Mouse (Mus musculus): ENCODE data around the gene Aldh8a1.

DNA sequence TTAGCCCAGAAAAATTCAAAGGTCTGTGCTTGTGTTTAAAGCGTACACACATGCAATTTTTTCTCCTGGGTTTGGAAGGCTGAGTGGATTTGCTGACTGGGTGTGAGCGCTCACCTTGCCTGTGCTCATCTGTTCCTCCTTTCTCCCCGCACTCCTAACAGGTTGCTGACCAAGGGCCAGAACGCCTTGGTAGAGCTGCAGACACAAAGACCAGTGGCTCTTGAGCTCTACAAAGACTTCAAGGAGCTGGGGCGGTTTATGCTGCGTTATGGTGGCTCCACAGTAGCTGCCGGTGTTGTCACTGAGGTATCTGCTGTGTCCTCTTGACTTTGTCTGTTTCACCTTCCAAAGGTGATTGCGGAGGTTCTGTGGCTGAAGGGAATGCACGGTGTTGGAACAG is 9.6 kb upstream of the Aldh8a1 start:
- no peak for TF ChIP-seq CTCF (IDR thresholded peaks at IDR 0.05; ENCODE audit: extremely low read depth, insufficient read length, insufficient replicate concordance, low read depth, low read length)
- no peak for TF ChIP-seq POLR2A (IDR thresholded peaks at IDR 0.05; ENCODE audit: low read depth, low read length)

Measured in small intestine, adult 2 months (tissue).